Mouse (Mus musculus) gastrocnemius, postnatal 14 days (tissue): Measurements from ENCODE around the gene Ckap2l. TPM values are rescaled to one million over a fixed set of nuclear protein-coding genes. Genes with fewer than 3 reads are reported as not detected.

ENCODE experiments used
- total RNA-seq, 2 experiments: library from RNA; stranded (reverse); gene quantifications; 2 replicates each; pipeline ENCODE4 v1.2.3; 2021

Ckap2l gene
- total RNA-seq, 2 experiments from 2014 or later = 2.8 to 3.3 TPM

Other genes starting within 250 kb of the Ckap2l start
- gene Vinac1, start 249.0 kb downstream of the Ckap2l start, total RNA-seq = under 1 TPM in 1 of 2 experiments, not detected in 1; 0.04 TPM
- gene Ttl, start 231.3 kb downstream of the Ckap2l start, total RNA-seq = 1 to 10 TPM; 5.6 to 7.3 TPM
- gene Polr1b, start 196.2 kb downstream of the Ckap2l start, total RNA-seq = 10 to 100 TPM in 1 of 2 experiments, 1 to 10 TPM in 1; 9.0 to 10.0 TPM
- gene Chchd5, start 167.5 kb downstream of the Ckap2l start, total RNA-seq = 1 to 10 TPM; 7.9 to 9.1 TPM
- 1 to 10 TPM; 4.5 to 5.1 TPM for gene Slc20a1, start 98.4 kb downstream of the Ckap2l start, total RNA-seq
- not detected for gene Il1a, start 12.8 kb upstream of the Ckap2l start, total RNA-seq
- gene Il1b, start 73.9 kb upstream of the Ckap2l start, total RNA-seq = not detected
- not detected for gene F830045P16Rik, start 239.4 kb upstream of the Ckap2l start, total RNA-seq